Mouse (Mus musculus) forelimb bud, embryonic 11.5 days (tissue): ENCODE results near the gene Cyp4b1.
"Not testable (repeated sequence)": the region's sequence is repeated elsewhere in the genome, so short reads cannot be mapped to it uniquely, and the experiment has no call there.

Source experiments
- DNase-seq: peaks from one replicate; pipeline ENCODE4 v3.0.0-alpha.2; 2012; ENCODE audit warnings: low read depth, low spot score

The Cyp4b1 gene

GRCm38 (mm10) chr4:115647580-115647979 is at the start of gene Cyp4b1:
Gene Cyp4b1 (minus strand): TSS chr4:115647723.
- no peak for DNase-seq

GRCm38 (mm10) chr4:115686299-115686698 is 38.8 kb upstream of the Cyp4b1 start:
- DNase-seq = no peak

DNA sequence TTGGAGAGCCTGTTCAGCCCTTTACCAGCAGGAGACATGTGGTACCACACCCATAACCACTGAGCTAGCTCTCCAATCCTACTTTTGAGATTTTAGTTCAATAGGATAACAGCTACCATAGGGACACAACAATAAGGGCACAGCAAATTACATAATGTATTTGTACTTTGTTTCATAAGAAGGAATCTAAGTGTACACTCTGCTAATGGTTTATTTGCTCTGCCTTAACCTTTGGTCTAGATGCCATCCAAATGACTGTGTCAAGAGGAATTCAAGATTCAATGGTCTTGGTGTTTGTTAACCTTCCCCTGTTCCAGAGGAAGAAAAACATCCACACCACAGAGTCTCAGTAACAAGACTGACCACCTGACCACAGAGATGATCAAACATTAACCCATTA is 11.7 kb upstream of the Cyp4b1 start:
- no peak for DNase-seq

- no peak for DNase-seq
These were observed 10.3 kb upstream of the Cyp4b1 start for GRCm38 (mm10) chr4:115657867-115658249.

- DNase-seq = no peak
These were observed 9.8 kb upstream of the Cyp4b1 start for GRCm38 (mm10) chr4:115657104-115657866.

DNA sequence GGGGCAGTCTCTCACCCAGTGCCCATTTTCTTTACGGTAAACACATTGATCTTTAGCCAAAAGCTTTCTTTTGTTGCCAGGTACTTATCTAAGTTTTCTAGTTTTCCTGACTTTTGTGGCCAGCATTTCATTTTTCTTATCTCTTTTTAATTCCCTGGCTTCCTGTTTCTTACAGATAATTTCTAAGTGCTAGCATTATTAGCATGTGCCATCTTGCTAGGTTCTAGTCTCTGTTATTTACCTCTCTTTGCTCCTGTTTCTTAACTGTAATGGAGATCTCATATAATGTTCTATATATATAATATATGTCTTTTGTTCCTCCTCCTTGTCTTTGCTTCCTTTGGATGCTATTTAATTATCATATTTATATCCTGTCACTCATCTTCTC is 9.0 kb upstream of the Cyp4b1 start:
- not testable (repeated sequence) for DNase-seq

DNA sequence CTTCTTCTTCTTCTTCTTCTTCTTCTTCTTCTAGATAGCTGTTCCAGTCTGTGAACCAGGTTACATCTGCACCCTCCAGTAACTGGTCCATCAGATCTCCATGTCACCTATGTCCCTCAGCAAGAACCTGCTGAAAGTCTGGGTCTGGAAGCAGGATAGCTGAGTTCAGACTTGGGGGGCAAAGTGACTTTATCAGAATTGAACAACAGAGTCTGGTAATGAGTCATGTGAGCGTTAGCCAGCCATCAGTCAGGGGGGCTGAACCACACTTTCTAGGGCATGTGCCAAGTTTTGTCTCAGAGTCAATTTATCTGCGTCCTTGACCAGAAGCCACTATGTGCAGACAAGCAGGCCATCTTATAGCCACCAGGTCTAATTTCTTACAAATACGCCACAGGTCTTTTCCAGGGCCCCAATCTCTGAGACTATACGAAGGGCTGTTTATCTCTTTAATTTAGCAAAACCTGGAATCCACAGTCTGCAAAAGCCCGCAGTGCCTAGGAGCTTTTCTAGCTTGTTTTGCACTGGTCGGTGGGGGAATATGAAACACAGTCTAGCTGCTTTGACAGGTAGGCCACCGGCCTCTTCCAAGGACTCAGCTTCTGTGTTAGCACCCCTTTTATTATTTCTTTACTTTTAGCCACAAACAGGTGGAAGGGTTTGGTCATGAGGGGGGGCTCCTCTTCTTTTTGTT is 8.5 kb upstream of the Cyp4b1 start:
- not testable (repeated sequence) for DNase-seq

- DNase-seq = no peak
These were observed 3.3 kb upstream of the Cyp4b1 start for GRCm38 (mm10) chr4:115650866-115651265.

DNA sequence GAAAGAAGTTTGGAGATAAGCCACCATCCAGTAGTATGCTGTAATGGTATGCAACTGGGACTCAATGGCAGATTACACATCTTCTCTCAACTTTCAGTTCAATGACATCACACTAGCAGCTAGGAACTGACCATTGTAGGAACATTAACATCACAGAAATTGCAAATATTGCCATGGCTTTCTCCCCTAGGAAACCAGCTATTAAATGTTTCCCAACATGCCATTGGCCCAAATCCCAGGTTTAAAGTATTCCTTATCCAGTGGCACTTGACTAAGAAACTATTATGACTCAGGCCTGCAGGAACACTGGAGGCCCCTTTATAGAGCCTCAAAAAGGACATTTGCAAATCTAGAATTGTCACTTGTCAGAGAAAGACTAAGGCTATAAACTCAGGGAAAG is 1.8 kb upstream of the Cyp4b1 start:
- DNase-seq = no peak

GRCm38 (mm10) chr4:115648752-115649151 is 1.2 kb upstream of the Cyp4b1 start:
- no peak for DNase-seq

DNA sequence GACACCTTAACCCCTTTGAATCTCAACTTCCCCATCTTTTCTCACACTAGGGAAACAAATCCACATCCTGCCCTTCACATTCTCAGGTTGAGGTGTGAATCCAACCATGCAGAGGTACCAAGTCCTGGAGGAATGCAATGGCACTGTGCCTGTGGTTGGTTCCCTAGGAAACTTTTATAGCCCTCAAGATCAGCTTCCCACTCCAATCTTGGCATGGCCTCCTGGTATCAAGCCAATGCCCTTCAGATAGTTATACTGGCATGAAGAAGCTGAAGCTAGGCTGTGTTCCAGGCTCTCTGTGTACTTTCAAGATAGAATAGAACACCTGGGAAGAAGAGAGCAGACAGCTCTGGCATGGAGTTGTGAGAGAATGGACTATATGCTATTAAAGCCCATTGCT is 2.2 kb downstream of the Cyp4b1 start:
- no peak for DNase-seq

DNA sequence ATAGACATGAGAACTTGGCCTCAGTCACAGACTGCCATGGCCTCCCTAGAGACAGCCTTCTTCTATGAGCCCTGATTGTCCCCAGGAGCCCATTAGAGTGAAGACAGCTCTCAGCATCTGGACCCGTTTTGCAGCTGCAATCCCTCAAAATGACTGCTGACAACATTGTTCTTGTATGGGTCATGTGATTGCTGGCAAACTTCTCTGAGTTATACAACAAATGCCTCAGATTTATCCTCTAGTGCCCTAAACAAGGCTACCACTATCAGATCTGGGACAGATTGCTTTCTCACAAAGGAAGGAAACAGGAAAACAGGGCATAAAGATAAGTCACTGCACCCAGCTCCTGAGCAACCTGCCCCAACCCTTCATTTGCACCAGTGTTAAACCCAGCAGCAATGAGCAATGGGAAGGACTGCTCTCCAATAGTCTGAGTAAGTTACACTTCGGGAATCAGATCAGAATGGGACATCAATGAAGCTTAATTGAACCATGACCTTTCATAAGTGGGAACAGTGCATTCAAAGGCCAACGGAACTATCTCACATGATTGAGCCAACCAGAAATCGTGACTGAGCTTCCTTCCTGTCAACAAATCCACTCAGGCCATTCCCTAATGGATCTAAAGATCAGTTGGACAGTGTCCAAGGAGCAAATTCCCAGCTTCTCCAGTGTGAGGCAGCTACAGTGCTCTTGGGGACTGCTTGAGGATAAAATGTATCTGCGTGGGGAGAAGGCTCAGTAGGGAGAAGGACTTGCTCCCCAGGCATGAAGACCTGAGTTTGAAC is 4.4 kb downstream of the Cyp4b1 start:
- no peak for DNase-seq

DNA sequence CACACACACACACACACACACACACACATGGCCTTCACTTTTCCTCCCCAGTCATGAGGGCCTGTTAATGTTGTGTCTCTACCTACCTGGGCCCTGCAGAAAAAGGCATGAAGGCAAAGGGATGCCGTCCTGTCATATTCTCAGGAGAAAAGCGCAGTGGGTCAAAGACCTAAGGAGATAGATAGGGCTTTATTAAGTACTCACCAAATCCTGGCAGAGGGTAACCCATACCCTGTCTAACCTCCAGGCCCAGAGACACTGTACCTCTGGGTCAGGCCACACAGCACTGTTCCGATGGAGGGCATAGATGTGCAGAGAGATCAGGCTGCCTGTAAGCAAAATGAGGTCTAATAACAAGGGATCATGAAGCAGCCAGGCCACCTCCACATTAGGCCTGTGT is 22.0 kb downstream of the Cyp4b1 start:
- DNase-seq = not testable (repeated sequence)

- DNase-seq = no peak
These were observed 33.5 kb downstream of the Cyp4b1 start for GRCm38 (mm10) chr4:115614005-115614404.

- not testable (repeated sequence) for DNase-seq
These were observed 46.9 kb downstream of the Cyp4b1 start, which contains the start of gene Cyp4a32 for GRCm38 (mm10) chr4:115600611-115601010. Gene Cyp4a32 (plus strand): TSS chr4:115600969.

- no peak for DNase-seq
These were observed 50.6 kb downstream of the Cyp4b1 start for GRCm38 (mm10) chr4:115596824-115597336.

DNA sequence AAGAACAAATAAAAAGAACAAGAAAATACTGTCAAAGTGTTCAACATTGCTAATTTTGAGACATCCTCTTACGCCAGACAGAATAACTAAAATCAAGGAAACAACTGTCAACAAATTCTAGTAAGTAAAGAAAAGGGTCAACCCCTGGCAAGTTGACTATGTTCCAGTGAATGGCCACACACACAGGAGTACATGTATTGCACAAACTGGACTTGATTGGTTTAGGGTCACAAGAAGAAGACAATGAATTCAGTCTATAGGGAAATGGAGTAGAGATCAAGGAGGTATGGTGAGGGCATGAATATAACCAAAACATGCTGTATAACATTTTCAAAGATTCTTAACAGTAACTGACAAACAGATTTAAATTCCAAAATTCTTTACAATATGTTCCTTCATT is 51.2 kb downstream of the Cyp4b1 start:
- DNase-seq = no peak

- no peak for DNase-seq
These were observed 64.5 kb downstream of the Cyp4b1 start for GRCm38 (mm10) chr4:115583036-115583435.

GRCm38 (mm10) chr4:115575776-115576175 is 71.7 kb downstream of the Cyp4b1 start:
- no peak for DNase-seq

GRCm38 (mm10) chr4:115575255-115575654 is 72.3 kb downstream of the Cyp4b1 start:
- DNase-seq = no peak
